Mouse (Mus musculus): ENCODE results near the gene Kcnh3. TPM values are rescaled to one million over a fixed set of nuclear protein-coding genes. Genes with fewer than 3 reads are reported as not detected.
"Not testable (repeated sequence)": the region's sequence is repeated elsewhere in the genome, so short reads cannot be mapped to it uniquely, and the experiment has no call there.

Gene Kcnh3
- polyA plus RNA-seq, 1 experiment from 2014 or later: 0.07 TPM

DNA sequence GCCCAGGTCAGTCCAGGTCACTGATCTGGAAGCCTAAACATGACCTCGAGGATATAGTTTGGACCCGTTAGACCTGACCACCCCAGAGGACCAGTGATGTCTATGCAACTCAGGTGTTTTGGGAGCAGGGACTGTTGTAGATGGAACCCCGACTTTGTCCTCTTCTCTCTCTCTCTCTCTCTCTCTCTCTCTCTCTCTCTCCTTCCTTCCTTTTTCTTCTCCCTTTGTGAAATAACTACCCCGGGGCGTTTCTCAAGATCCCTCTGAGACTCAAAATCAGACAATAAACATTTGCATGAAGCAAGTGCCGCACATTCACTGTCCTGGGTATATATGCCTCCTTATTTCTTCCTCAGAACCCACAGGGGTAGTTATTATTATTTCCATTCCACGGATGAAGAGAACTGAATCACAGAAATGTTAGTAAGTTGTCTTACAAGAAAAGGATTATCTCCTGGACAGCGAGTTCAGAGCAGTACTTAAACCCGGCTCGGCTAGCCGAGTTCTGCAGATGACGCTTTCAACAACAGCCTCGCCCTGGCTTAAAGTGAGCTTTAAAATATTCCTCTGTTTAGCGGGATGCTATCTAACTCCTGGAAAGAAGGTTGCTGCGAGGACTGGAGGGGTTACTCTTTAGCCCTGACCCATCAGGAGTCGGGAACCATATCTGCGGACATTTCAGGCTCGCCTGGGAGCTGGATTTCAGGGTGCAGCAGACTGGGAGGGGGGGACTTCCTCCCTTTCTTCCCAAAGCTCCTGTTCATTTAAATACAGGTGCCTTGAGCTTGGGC, 1.7 kb upstream of the Kcnh3 start:
- WGBS: 5% methylated on average over 18 of the region's 18 CpGs
- peaks cover 61% of the 10 kb centered on the region for H3K4me1 ChIP-seq
- H3K36me3 ChIP-seq: no peaks in the 10 kb centered on the region
- H3K9me3 ChIP-seq (replicated peaks): no peaks in the 10 kb centered on the region
- H3K4me3 ChIP-seq: peak overlapping the region; percentile 54
- no peak overlapping the region for H3K27ac ChIP-seq (replicated peaks)
- peaks cover 90% of the 10 kb centered on the region for H3K27me3 ChIP-seq (ENCODE audit: low read depth, poor library complexity, severe bottlenecking)
- DNase-seq (ENCODE audit: low spot score): no peak

DNA sequence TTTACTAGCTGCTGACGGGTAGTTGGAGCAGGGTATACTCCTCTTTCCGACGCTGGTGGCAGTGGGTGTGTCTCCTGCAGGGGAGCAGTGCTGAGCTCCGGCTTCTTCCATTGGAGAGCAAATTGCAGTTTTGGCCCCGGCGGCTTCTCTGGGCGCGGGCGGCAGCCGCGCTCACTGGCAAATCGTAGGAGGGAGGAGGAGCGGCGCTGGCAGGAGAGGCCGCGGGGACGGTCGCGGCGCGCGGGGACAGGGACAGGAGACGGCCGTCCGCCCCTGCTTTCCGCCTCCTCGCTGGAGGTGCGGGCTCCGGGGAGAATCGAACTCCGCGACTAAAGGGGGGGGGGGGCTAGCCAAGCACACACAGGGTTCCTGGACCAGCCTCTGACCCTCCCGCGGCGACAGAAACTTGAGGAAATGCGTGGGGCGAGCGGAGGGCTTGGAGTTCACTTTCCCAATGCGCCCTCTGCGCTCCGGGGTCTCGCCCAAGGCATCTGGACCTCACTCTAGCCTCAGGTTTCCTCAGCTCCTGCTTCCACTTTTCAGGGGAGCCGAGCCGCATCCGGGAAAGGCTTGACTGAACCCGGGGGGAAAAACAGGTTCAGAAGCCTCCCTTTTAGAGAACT, 965 bp upstream of the Kcnh3 start:
- Histone ChIP-seq H3K27ac (replicated peaks) (no peak overlapping the region; the same call in 1 of the 2 replicates), H3K4me3 (peak overlapping the region; percentile 54)

DNA sequence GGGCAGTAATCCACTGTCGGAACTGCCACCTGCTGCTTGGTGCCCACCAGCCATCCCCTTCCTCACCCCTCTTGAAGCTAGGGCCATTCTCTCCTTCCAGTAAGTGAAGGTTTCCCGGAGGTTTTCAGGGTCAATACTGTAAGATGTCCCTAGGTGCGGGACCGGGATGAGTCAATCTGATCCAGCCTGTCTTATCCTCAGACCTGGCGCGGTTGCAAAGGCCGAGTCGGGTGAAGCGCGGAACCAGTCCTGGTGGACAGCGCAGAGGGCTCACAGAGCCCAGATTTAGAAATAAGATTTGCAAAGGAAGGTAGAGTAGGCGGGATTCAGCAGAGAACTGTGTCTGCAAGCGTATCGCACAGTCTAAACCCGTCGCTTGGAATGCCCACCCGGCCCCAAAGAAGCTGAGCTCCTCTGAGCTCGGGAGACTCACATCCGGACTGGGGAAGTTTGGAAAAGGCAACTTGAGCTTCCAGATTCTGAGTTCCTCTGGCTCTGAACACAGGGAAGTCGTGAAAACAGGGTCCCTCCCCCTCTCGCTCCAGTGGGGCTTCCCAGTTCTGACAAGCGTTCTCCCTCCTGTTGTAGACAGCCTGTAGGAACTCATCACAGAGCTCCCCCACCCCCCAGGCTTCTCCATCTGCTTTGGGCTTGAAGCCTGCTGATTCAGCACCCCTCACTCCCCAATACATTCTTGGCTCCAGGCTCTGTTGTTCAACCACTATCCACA, 585 bp downstream of the Kcnh3 start:
- H3K4me3 ChIP-seq: peak overlapping the region; percentile 54
- H3K27me3 ChIP-seq (ENCODE audit: low read depth, poor library complexity, severe bottlenecking): peaks cover 100% of the 10 kb centered on the region
- peak; percentile 45 for DNase-seq (ENCODE audit: low spot score)
- H3K4me1 ChIP-seq: peaks cover 62% of the 10 kb centered on the region
- no peaks in the 10 kb centered on the region for H3K9me3 ChIP-seq (replicated peaks)
- H3K36me3 ChIP-seq: no peaks in the 10 kb centered on the region
- 2% methylated on average over 22 of the region's 22 CpGs for WGBS
- H3K27ac ChIP-seq (replicated peaks): 0 out of 2 replicates have a peak overlapping the region, but pooled peaks have one; percentile 28

More for the DNA sequence above, 965 bp upstream of the Kcnh3 start:
- peaks cover 62% of the 10 kb centered on the region for H3K4me1 ChIP-seq
- H3K9me3 ChIP-seq (replicated peaks): no peaks in the 10 kb centered on the region
- under 1% methylated on average over 46 of the region's 46 CpGs for WGBS
- peak; percentile 64 for DNase-seq (ENCODE audit: low spot score)
- peaks cover 97% of the 10 kb centered on the region for H3K27me3 ChIP-seq (ENCODE audit: low read depth, poor library complexity, severe bottlenecking)
- no peaks in the 10 kb centered on the region for H3K36me3 ChIP-seq

DNA sequence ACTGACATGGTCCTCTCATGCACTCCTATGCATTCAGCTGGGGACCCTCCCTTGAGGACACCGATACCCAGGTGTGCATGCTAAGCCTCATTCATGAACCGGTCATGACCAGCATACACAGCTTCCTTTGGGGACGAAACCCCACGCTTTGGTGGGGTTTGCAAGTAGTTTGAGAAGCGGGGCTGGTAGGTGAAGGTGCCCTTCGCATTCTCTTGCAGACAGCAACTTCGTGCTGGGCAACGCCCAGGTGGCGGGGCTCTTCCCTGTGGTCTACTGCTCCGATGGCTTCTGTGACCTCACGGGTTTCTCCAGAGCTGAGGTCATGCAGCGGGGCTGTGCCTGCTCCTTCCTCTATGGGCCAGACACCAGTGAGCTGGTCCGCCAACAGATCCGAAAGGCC, 1.4 kb downstream of the Kcnh3 start:
- H3K36me3 ChIP-seq: no peaks in the 10 kb centered on the region
- peak overlapping the region; percentile 54; the same call in 1 of the 2 replicates for H3K4me3 ChIP-seq
- no peak overlapping the region for H3K27ac ChIP-seq (replicated peaks)
- H3K4me1 ChIP-seq: peaks cover 62% of the 10 kb centered on the region
- H3K9me3 ChIP-seq (replicated peaks): no peaks in the 10 kb centered on the region
- H3K27me3 ChIP-seq (ENCODE audit: low read depth, poor library complexity, severe bottlenecking): peaks cover 100% of the 10 kb centered on the region
- WGBS: 25% methylated on average over 14 of the region's 14 CpGs
- no peak for DNase-seq (ENCODE audit: low spot score)

DNA sequence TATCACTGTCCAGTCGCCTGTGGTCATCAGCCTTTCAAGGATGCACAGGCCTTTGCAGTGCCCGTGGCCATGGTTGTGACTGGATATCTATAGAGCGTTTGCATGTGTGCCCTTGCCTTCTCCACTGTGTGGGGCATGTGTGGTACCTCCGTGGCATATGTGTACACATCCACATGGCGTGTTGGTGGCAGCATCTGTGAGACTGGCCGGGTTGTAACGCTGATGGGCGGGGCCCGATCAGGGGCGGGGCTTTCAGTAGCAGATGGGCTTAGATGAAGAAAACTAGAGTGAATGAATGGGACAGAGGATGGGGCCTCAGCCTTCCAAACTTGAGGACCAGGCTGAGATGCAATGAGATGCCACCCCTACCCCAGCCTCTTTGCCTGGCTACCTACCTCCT, 7.3 kb downstream of the Kcnh3 start:
- Histone ChIP-seq H3K27me3 (ENCODE audit: low read depth, poor library complexity, severe bottlenecking) (peaks cover 79% of the 10 kb centered on the region), H3K4me1 (peaks cover 24% of the 10 kb centered on the region), H3K27ac (replicated peaks) (no peak overlapping the region), H3K4me3 (no peak overlapping the region), H3K9me3 (replicated peaks) (no peaks in the 10 kb centered on the region), H3K36me3 (no peaks in the 10 kb centered on the region)
- no peak for DNase-seq (ENCODE audit: low spot score)
- WGBS: 78% methylated on average over 10 of the region's 10 CpGs

DNA sequence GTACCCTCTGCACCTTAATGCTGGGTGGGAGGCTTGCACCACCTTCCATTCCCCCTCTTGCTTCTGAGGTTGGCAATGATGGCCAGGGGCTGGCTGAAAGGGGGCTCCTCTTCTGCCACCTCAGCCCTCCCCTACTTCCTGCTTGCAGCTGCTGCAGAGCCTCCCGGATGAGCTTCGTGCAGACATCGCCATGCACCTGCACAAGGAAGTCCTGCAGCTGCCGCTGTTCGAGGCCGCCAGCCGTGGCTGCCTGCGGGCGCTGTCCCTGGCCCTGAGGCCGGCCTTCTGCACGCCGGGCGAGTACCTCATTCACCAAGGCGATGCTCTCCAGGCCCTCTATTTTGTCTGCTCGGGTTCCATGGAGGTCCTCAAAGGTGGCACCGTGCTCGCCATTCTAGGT, 9.1 kb downstream of the Kcnh3 start:
- Histone ChIP-seq H3K27me3 (ENCODE audit: low read depth, poor library complexity, severe bottlenecking) (peaks cover 62% of the 10 kb centered on the region), H3K36me3 (no peaks in the 10 kb centered on the region), H3K4me1 (peaks cover 15% of the 10 kb centered on the region), H3K4me3 (no peak overlapping the region), H3K27ac (replicated peaks) (peak overlapping the region; percentile 23), H3K9me3 (replicated peaks) (no peaks in the 10 kb centered on the region)
- DNase-seq (ENCODE audit: low spot score): no peak
- WGBS: 60% methylated on average over 17 of the region's 17 CpGs

DNA sequence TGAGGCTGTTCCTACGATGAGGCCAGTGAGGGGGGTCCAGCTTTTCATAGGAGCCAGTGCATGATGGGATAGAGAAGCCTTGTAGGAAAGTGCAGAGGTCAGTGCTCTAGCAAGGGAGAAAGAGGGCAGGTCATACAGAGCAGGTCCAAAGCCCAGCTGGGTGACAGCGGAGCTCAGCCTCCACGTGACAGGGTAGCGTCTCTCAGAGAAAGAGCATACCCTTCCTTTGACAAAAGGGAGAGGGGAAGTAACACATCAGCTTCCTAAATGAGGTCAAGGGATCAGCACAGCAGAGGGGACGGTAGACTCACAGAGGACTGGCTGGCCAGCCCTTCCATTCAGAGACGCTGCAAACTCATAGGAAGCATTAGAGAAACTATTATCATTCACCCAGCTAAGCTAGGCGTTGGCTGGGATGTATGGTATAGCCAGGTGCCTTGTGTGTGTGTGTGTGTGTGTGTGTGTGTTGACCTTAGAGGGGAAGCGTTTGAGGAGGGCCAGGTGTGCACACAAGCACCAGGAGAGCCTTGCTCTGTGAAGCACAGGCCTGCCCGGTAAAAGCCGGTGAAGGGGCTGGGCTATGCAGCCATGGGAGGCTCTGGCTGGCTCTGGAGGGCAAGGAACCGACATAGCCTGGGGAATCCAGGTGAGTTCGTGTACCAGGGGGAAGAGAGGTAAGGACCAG, 9.8 kb downstream of the Kcnh3 start:
- no peak for DNase-seq (ENCODE audit: low spot score)
- Histone ChIP-seq H3K27me3 (ENCODE audit: low read depth, poor library complexity, severe bottlenecking) (peaks cover 54% of the 10 kb centered on the region), H3K4me1 (peaks cover 15% of the 10 kb centered on the region), H3K36me3 (no peaks in the 10 kb centered on the region), H3K9me3 (replicated peaks) (no peaks in the 10 kb centered on the region), H3K4me3 (no peak overlapping the region), H3K27ac (replicated peaks) (0 out of 2 replicates have a peak overlapping the region, but pooled peaks have one; percentile 13)
- WGBS: 63% methylated on average over 12 of the region's 12 CpGs

DNA sequence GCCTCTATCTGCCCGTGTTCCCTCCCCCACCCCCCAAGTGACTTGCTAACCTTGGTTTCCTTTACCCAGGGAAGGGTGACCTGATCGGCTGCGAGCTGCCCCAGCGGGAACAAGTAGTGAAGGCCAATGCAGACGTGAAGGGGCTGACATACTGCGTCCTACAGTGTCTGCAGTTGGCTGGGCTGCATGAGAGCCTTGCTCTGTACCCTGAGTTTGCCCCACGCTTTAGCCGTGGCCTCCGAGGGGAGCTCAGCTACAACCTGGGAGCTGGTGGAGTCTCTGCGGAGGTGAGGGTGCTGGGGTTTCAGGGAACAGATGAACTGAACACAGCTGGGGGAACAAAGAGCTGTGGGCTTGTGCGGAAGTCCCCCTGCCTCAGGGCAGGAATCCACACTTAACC, 13.3 kb downstream of the Kcnh3 start:
- Histone ChIP-seq H3K4me3 (no peak overlapping the region), H3K9me3 (replicated peaks) (no peaks in the 10 kb centered on the region), H3K36me3 (peaks cover 26% of the 10 kb centered on the region), H3K27ac (replicated peaks) (peak overlapping the region; percentile 64), H3K4me1 (peaks cover 15% of the 10 kb centered on the region), H3K27me3 (ENCODE audit: low read depth, poor library complexity, severe bottlenecking) (peaks cover 19% of the 10 kb centered on the region)
- 72% methylated on average over 11 of the region's 11 CpGs for WGBS
- DNase-seq (ENCODE audit: low spot score): no peak

DNA sequence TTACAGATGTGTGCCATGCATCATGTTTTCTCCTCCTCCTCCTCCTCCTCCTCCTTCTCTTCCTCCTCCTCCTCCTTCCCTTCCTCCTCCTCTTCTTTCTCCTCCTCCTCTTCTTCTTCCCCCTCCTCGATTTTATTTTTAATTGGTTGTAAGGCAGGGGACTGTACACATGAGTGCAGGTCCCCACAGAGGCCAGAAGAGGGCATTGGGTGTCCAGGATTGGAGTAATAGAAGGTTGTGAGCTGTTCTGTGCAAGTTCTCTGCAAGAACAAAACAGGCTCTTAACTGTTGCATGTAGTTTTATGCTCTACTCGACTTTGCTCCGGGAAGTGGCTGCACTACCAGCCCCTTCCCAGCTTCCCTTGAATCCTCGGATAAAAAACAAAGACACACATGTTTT, 15.5 kb downstream of the Kcnh3 start:
- H3K27me3 ChIP-seq (ENCODE audit: low read depth, poor library complexity, severe bottlenecking): no peaks in the 10 kb centered on the region
- H3K9me3 ChIP-seq (replicated peaks): no peaks in the 10 kb centered on the region
- H3K36me3 ChIP-seq: peaks cover 48% of the 10 kb centered on the region
- H3K27ac ChIP-seq (replicated peaks): no peak overlapping the region
- no peak overlapping the region for H3K4me3 ChIP-seq
- DNase-seq (ENCODE audit: low spot score): no peak
- no peaks in the 10 kb centered on the region for H3K4me1 ChIP-seq
- WGBS: 89% methylated on average over 4 of the region's 4 CpGs

DNA sequence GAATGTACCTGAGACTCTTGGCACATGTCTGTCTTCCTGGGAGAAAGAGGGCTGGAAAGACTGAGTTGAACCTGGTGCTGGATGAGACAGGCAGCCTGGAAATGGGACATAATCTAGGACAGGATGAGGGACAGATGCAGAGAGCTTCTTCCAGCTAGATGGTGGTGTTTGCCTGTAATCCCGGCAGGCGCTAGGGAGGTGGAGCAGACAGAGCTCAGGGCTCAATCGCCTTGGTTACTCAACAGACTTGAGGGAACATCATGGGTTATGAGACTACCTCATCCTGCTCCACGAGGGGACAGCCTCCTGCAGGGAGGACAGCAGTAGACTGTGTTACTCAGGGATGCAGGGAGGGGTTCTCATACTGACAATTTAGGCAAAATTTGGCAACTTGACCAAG, 16.6 kb downstream of the Kcnh3 start:
- H3K9me3 ChIP-seq (replicated peaks): no peaks in the 10 kb centered on the region
- H3K4me1 ChIP-seq: no peaks in the 10 kb centered on the region
- no peak for DNase-seq (ENCODE audit: low spot score)
- no peak overlapping the region for H3K27ac ChIP-seq (replicated peaks)
- WGBS: 72% methylated on average over 4 of the region's 4 CpGs
- no peaks in the 10 kb centered on the region for H3K27me3 ChIP-seq (ENCODE audit: low read depth, poor library complexity, severe bottlenecking)
- H3K4me3 ChIP-seq: no peak overlapping the region
- peaks cover 59% of the 10 kb centered on the region for H3K36me3 ChIP-seq

DNA sequence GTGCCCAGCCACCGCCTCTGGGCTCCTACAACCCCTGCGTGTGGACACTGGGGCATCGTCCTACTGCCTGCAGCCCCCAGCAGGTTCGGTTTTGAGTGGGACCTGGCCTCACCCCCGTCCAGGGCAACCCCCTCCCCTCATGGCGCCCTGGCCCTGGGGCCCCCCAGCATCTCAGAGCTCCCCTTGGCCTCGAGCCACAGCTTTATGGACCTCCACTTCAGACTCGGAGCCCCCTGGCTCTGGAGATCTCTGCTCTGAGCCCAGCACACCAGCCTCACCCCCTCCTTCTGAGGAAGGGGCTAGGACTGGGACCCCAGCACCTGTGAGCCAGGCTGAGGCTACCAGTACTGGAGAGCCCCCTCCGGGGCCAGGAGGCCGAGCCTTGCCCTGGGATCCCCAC, 17.4 kb downstream of the Kcnh3 start:
- no peaks in the 10 kb centered on the region for H3K27me3 ChIP-seq (ENCODE audit: low read depth, poor library complexity, severe bottlenecking)
- H3K27ac ChIP-seq (replicated peaks): no peak overlapping the region
- no peaks in the 10 kb centered on the region for H3K9me3 ChIP-seq (replicated peaks)
- H3K4me3 ChIP-seq: no peak overlapping the region
- 94% methylated on average over 10 of the region's 10 CpGs for WGBS
- no peak for DNase-seq (ENCODE audit: low spot score)
- peaks cover 67% of the 10 kb centered on the region for H3K36me3 ChIP-seq
- no peaks in the 10 kb centered on the region for H3K4me1 ChIP-seq

DNA sequence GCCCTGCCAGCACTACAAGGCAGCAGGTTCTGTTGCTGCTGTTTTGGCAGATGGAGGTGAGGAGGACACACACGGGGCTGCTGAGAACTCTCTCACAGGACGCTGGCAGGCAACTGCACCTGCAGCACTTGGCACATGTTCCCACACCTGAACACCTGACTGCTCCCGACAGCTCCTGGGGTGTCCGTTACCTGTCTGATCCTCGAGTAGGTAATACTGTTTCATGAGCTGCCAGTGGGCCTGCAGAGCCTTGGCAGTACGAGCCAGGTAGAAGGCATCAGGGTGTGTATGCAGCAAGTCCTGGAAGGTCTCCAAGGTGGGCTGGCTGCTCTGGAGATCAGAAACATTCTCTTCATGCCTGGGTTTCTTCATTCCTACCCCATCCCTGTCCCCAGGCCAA, 22.1 kb downstream of the Kcnh3 start:
- WGBS: 92% methylated on average over 6 of the region's 6 CpGs
- DNase-seq (ENCODE audit: low spot score); H3K4me3 ChIP-seq; H3K27ac ChIP-seq (replicated peaks); H3K9me3 ChIP-seq (replicated peaks); H3K27me3 ChIP-seq (ENCODE audit: low read depth, poor library complexity, severe bottlenecking): not testable (repeated sequence)
- Histone ChIP-seq H3K4me1 (peaks cover 14% of the 10 kb centered on the region), H3K36me3 (peaks cover 84% of the 10 kb centered on the region)
